Mouse (Mus musculus) G1E (cell line): ENCODE measurements at regions not wholly inside any gene's neighbourhood (a gene's known extent, or its start where the extent isn't known, plus 50 kb on each side); places are given as distances from the start of the nearest gene placed in this dataset.

Experiments
- CTCF ChIP-seq: IDR thresholded peaks from 2 replicates; pipeline ENCODE4 v1.5.1; 2012; ENCODE audit warnings: low read depth, low read length, inconsistent platforms, mixed read lengths
- GATA1 ChIP-seq: IDR thresholded peaks from 2 replicates; pipeline ENCODE4 v1.6.1; 2012; ENCODE audit warnings: borderline replicate concordance, low read length, inconsistent platforms, mixed read lengths
- GATA2 ChIP-seq: IDR thresholded peaks from 2 replicates; pipeline ENCODE4 v1.6.1; 2012; ENCODE audit warnings: low read depth, low read length, inconsistent platforms, borderline replicate concordance
- POLR2AphosphoS5 ChIP-seq: IDR thresholded peaks from 2 replicates; pipeline ENCODE4 v1.6.1; 2012; ENCODE audit warnings: low read depth, low read length, inconsistent platforms; ENCODE audit not compliant: insufficient replicate concordance
- TAL1 ChIP-seq: conservative IDR thresholded peaks from 2 replicates; pipeline ENCODE4 v1.6.1; 2012; ENCODE audit warnings: low read depth, low read length, inconsistent platforms, mixed read lengths

DNA sequence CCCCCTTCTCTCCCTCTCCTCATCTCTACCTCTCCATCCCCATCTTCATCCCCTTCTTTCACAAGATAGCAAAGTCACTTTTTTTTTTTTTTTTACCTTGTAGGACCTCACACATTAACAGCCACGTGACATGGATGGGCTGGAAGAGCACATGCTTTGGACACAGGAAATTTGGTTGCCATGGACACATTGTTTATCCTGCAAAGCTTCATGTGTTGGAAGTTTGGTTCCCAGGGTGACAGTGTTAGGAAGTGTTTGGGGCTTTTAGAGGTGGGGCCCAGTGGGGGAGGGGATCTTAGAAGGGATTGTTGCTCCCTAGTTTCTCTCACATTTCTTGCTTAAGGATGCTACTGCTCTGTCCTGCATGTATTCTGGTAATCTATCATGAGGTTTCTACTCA lies 356.5 kb downstream of the Rps15a start:
- TF ChIP-seq CTCF (no peak), TAL1 (no peak), POLR2AphosphoS5 (no peak), GATA2 (no peak), GATA1 (no peak)
